Mouse (Mus musculus) small intestine, adult 2 months (tissue): ENCODE data around the gene Tmem144. TPM values are rescaled to one million over a fixed set of nuclear protein-coding genes. Genes with fewer than 3 reads are reported as not detected.

Experiments used
- H3K27ac ChIP-seq: fragments of 200-500 bp; 2 replicates; pipeline ENCODE4 v1.5.1; 2012; ENCODE audit warnings: low read depth, low read length, control low read depth, inconsistent platforms; ENCODE audit not compliant: insufficient read depth
- H3K27me3 ChIP-seq: fragments of 200-500 bp; 2 replicates; pipeline ENCODE4 v1.6.1; 2012; ENCODE audit warnings: mild to moderate bottlenecking, moderate library complexity, low read length, inconsistent platforms; ENCODE audit not compliant: control insufficient read depth, insufficient read depth
- H3K36me3 ChIP-seq: fragments of 200-500 bp; 2 replicates; pipeline ENCODE4 v1.6.1; 2012; ENCODE audit warnings: mild to moderate bottlenecking, low read length, control low read depth, inconsistent platforms; ENCODE audit not compliant: control insufficient read depth, insufficient read depth
- H3K4me1 ChIP-seq: fragments of 200-500 bp; 2 replicates; pipeline ENCODE4 v1.6.1; 2012; ENCODE audit warnings: low read length, inconsistent platforms, mixed read lengths; ENCODE audit not compliant: control insufficient read depth, insufficient read depth, insufficient read length
- H3K4me3 ChIP-seq: fragments of 200-500 bp; 2 replicates; pipeline ENCODE4 v1.5.1; 2012; ENCODE audit warnings: low read depth, mild to moderate bottlenecking, control low read depth, inconsistent platforms, low read length, moderate library complexity
- CTCF ChIP-seq: fragments of 200-500 bp; IDR thresholded peaks from 2 replicates; pipeline ENCODE4 v1.5.1; 2012; ENCODE audit warnings: low read depth, mild to moderate bottlenecking, control low read depth, inconsistent platforms, low read length, moderate library complexity, mixed read lengths; ENCODE audit not compliant: insufficient replicate concordance, insufficient read length; ENCODE audit errors: extremely low read depth
- POLR2A ChIP-seq: fragments of 200-500 bp; IDR thresholded peaks from 2 replicates; pipeline ENCODE4 v1.6.1; 2012; ENCODE audit warnings: low read depth, mild to moderate bottlenecking, control low read depth, inconsistent platforms, low read length, moderate library complexity
- WGBS: fragments of 180-500 bp; shearing (Covaris S2); methylation state at CpG from one replicate; pipeline ENCODE4 v1.1.7; 2018; 5-methylcytosine and 5-hydroxymethylcytosine counted together
- polyA plus RNA-seq: library from polyadenylated mRNA; depleted of rRNA; stranded (reverse); fragments of >200 nt; gene quantifications from 2 replicates; pipeline ENCODE4 v1.2.3, GENCODE M21; 2012; rRNA removed

The Tmem144 gene
- 0.88 and 7.7 TPM in 2 replicates for polyA plus RNA-seq

GRCm38 (mm10) chr3:79852654-79853166, at the start of gene Tmem144:
Tmem144 (minus strand) TSS chr3:79852773.
- TF ChIP-seq CTCF (no peak), POLR2A (no peak)
- Histone ChIP-seq H3K27me3 (no peaks in the 10 kb centered on the region), H3K36me3 (no peaks in the 10 kb centered on the region), H3K27ac (peak within 1 kb of the TSS; percentile 87), H3K4me1 (peaks cover 27% of the 10 kb centered on the region), H3K4me3 (peak within 1 kb of the TSS; percentile 30; the same call in 1 of the 2 replicates)
- 40% methylated on average over 8 of the region's 8 CpGs for WGBS

GRCm38 (mm10) chr3:79901734-79902133, 49.2 kb upstream of the Tmem144 start:
- 87% methylated on average over 4 of the region's 4 CpGs for WGBS
- Histone ChIP-seq H3K27ac (no peak overlapping the region), H3K27me3 (no peaks in the 10 kb centered on the region), H3K4me3 (no peak overlapping the region), H3K4me1 (no peaks in the 10 kb centered on the region), H3K36me3 (no peaks in the 10 kb centered on the region)
- TF ChIP-seq POLR2A (no peak), CTCF (no peak)

GRCm38 (mm10) chr3:79901321-79901720, 48.7 kb upstream of the Tmem144 start:
- Histone ChIP-seq H3K4me3 (no peak overlapping the region), H3K4me1 (no peaks in the 10 kb centered on the region), H3K36me3 (no peaks in the 10 kb centered on the region), H3K27ac (no peak overlapping the region), H3K27me3 (no peaks in the 10 kb centered on the region)
- WGBS = 86% methylated on average over 6 of the region's 6 CpGs
- no peak for TF ChIP-seq CTCF
- no peak for TF ChIP-seq POLR2A

GRCm38 (mm10) chr3:79900502-79900901, 47.9 kb upstream of the Tmem144 start:
- no peak overlapping the region for H3K27ac ChIP-seq
- H3K27me3 ChIP-seq = no peaks in the 10 kb centered on the region
- no peak for TF ChIP-seq POLR2A
- TF ChIP-seq CTCF = no peak
- H3K36me3 ChIP-seq = no peaks in the 10 kb centered on the region
- 96% methylated on average over 2 of the region's 2 CpGs for WGBS
- H3K4me1 ChIP-seq = no peaks in the 10 kb centered on the region
- H3K4me3 ChIP-seq = no peak overlapping the region

- H3K36me3 ChIP-seq = no peaks in the 10 kb centered on the region
- H3K27me3 ChIP-seq = no peaks in the 10 kb centered on the region
- TF ChIP-seq POLR2A (no peak), CTCF (no peak)
- H3K4me1 ChIP-seq = no peaks in the 10 kb centered on the region
- no peak overlapping the region for H3K27ac ChIP-seq
- WGBS = 78% methylated on average over 9 of the region's 9 CpGs
- H3K4me3 ChIP-seq = no peak overlapping the region
Observed at GRCm38 (mm10) chr3:79899906-79900305, 47.3 kb upstream of the Tmem144 start.

- Histone ChIP-seq H3K4me3 (no peak overlapping the region), H3K27ac (no peak overlapping the region), H3K4me1 (no peaks in the 10 kb centered on the region), H3K27me3 (no peaks in the 10 kb centered on the region), H3K36me3 (no peaks in the 10 kb centered on the region)
- no peak for TF ChIP-seq POLR2A
- TF ChIP-seq CTCF = no peak
Observed at GRCm38 (mm10) chr3:79898514-79898913, 45.9 kb upstream of the Tmem144 start.

GRCm38 (mm10) chr3:79897534-79898370, 45.2 kb upstream of the Tmem144 start:
- 67% methylated on average over 13 of the region's 13 CpGs for WGBS
- H3K27me3 ChIP-seq = no peaks in the 10 kb centered on the region
- TF ChIP-seq CTCF = no peak
- no peak for TF ChIP-seq POLR2A
- H3K27ac ChIP-seq = no peak overlapping the region
- no peaks in the 10 kb centered on the region for H3K4me1 ChIP-seq
- no peak overlapping the region for H3K4me3 ChIP-seq
- no peaks in the 10 kb centered on the region for H3K36me3 ChIP-seq
